Mouse (Mus musculus) limb, embryonic 12.5 days (tissue): ENCODE measurements at regions not wholly inside any gene's neighbourhood (a gene's known extent, or its start where the extent isn't known, plus 50 kb on each side); places are given as distances from the start of the nearest gene placed in this dataset.

ENCODE experiments used
- ATAC-seq: fragments of 200-750 bp; cut with Nextera tagmentation; 2 replicates; pipeline ENCODE4 v1.8.0; 2017; ENCODE audit warnings: low read depth, moderate TSS enrichment; ENCODE audit not compliant: insufficient number of reproducible peaks, insufficient read depth, low FRiP score, low TSS enrichment
- H3K27ac ChIP-seq: fragments of 300-500 bp; sonication (generic); 2 replicates; pipeline ENCODE4 v1.5.1; 2016; ENCODE audit warnings: mild to moderate bottlenecking, moderate library complexity
- H3K27me3 ChIP-seq: fragments of 300-500 bp; sonication (generic); 2 replicates; pipeline ENCODE4 v1.6.1; 2016; ENCODE audit warnings: mild to moderate bottlenecking, moderate library complexity
- H3K36me3 ChIP-seq: fragments of 300-500 bp; sonication (generic); 2 replicates; pipeline ENCODE4 v1.6.1; 2016; ENCODE audit warnings: mild to moderate bottlenecking, moderate library complexity
- H3K4me1 ChIP-seq: fragments of 300-500 bp; sonication (generic); replicated peaks from 2 replicates; pipeline ENCODE4 v1.6.1; 2016
- H3K4me2 ChIP-seq: fragments of 300-500 bp; sonication (generic); 2 replicates; pipeline ENCODE4 v1.6.1; 2016; ENCODE audit warnings: mild to moderate bottlenecking, moderate library complexity
- H3K4me3 ChIP-seq: fragments of 300-500 bp; sonication (generic); replicated peaks from 2 replicates; pipeline ENCODE4 v1.5.1; 2016; ENCODE audit warnings: mild to moderate bottlenecking
- H3K9ac ChIP-seq: fragments of 300-500 bp; sonication (generic); replicated peaks from 2 replicates; pipeline ENCODE4 v1.6.1; 2016; ENCODE audit warnings: mild to moderate bottlenecking, moderate library complexity
- H3K9me3 ChIP-seq: fragments of 300-500 bp; sonication (generic); 2 replicates; pipeline ENCODE4 v1.6.1; 2016; ENCODE audit warnings: mild to moderate bottlenecking, moderate library complexity
- whole genome bisulfite sequencing: fragments of 180-500 bp; shearing (Covaris S2); methylation state at CpG from one replicate; pipeline ENCODE4 v1.1.7; 2016; 5-methylcytosine and 5-hydroxymethylcytosine counted together

DNA sequence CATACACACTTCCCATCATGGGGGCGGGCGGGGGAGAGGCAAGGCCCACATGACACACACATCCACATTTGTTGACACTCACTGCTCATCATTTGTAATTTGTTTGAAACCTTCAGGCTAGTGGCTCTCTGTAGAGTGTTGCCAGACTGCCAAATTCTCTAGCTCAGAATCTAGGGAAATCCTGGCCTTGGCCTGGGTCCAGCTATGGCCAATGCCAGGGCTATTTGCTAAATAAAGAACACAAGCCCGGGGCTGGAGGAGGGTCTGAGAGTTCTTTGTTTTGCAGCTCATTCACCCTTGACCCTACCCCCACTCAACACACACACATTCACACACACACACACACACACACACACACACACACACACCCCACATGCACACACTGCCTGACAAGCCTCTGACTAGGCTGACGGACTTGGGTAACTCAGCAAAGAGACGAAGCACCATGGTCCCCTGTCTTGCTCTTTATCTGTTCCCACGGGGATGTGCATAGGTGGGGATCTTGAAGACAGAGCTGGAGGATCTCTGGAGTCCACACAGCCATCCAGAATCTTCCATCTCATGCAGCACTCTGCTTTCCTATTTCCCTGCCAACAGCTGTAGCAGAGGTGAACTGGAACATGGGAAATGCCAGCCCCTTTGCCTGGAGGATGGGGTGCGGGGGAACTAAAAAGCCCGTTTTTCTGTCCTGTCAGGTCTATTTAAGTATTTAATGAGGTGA is 107.1 kb upstream of the Cadm1 start:
- peak overlapping the region; percentile 23 for H3K4me2 ChIP-seq
- 35% methylated on average over 8 of the region's 8 CpGs for WGBS
- H3K9me3 ChIP-seq = no peaks in the 10 kb centered on the region
- no peaks in the 10 kb centered on the region for H3K36me3 ChIP-seq
- no peak overlapping the region for H3K27ac ChIP-seq
- H3K27me3 ChIP-seq = 0 out of 2 replicates have a peak, but pooled peaks cover 12% of the 10 kb centered on the region
- no peak overlapping the region for H3K9ac ChIP-seq
- no peak overlapping the region for H3K4me3 ChIP-seq
- ATAC-seq = peak; percentile 71
- peaks cover 32% of the 10 kb centered on the region for H3K4me1 ChIP-seq

DNA sequence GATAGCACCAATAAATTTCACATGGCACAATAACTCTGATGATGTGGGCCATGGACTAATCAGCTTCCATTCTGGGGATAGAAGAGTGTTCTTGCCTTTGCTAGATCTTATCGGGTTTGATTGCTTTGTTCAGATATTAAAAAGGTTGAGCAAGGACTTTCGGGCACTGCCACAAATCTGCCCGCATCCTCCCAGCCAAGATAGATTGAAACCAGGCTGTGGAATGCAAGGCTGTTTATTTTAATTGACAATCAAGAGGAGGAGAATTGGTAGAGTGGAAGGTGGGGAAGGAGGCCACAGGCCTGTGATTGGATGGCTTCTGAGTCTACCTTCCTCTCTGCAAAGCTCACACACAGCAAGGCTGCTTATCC is 106.5 kb upstream of the Cadm1 start:
- H3K36me3 ChIP-seq = no peaks in the 10 kb centered on the region
- no peaks in the 10 kb centered on the region for H3K9me3 ChIP-seq
- ATAC-seq = no peak
- no peak overlapping the region for H3K27ac ChIP-seq
- WGBS = 28% methylated on average over 3 of the region's 3 CpGs
- no peak overlapping the region for H3K4me2 ChIP-seq
- 0 out of 2 replicates have a peak, but pooled peaks cover 12% of the 10 kb centered on the region for H3K27me3 ChIP-seq
- no peak overlapping the region for H3K4me3 ChIP-seq
- H3K9ac ChIP-seq = no peak overlapping the region
- H3K4me1 ChIP-seq = peaks cover 32% of the 10 kb centered on the region

DNA sequence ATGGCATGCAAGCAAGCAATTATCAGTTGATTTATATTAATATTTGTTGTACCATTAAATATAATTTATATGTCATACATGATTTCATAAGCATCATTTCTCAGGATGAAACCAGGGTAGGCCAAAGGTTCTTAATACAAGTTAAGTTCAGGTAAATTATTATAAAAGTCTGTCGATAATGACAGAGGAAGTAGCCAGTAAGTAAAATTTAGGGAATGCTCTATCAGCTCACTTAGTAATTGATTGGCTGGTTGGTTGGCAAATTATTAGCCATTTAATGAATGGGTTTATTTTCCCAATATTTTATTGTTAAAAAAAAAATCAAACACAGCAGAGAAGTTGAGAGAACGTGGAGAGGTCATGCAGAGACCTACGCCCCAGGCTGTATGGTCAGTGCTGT is 105.8 kb upstream of the Cadm1 start:
- H3K27me3 ChIP-seq = 0 out of 2 replicates have a peak, but pooled peaks cover 12% of the 10 kb centered on the region
- no peak overlapping the region for H3K4me3 ChIP-seq
- ATAC-seq = no peak
- no peak overlapping the region for H3K4me2 ChIP-seq
- WGBS = 71% methylated on average over 3 of the region's 3 CpGs
- no peaks in the 10 kb centered on the region for H3K9me3 ChIP-seq
- no peaks in the 10 kb centered on the region for H3K36me3 ChIP-seq
- H3K9ac ChIP-seq = no peak overlapping the region
- peaks cover 30% of the 10 kb centered on the region for H3K4me1 ChIP-seq
- H3K27ac ChIP-seq = no peak overlapping the region

DNA sequence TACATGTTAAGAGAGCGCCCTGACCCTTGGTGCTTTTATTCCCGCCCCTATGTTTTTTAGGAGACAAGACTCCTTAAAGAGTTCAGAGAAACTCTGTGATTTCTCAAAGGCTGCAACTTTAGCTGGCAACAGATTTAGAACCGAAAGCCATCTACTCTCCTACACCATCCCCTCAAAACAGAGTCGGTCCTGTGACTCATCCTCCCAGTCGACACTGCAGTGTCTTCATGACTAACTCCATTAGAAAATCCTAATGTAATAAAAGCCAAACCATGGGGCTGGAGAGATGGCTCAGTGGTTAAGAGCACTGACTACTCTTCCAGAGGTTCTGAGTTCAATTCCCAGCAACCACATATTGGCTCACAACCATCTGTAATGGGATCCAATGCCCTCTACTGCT is 103.3 kb upstream of the Cadm1 start:
- Histone ChIP-seq H3K27me3 (no peaks in the 10 kb centered on the region), H3K36me3 (no peaks in the 10 kb centered on the region), H3K9ac (no peak overlapping the region), H3K27ac (no peak overlapping the region), H3K4me1 (peaks cover 26% of the 10 kb centered on the region), H3K4me3 (no peak overlapping the region), H3K4me2 (no peak overlapping the region), H3K9me3 (no peaks in the 10 kb centered on the region)
- WGBS = 95% methylated on average over 5 of the region's 5 CpGs
- no peak for ATAC-seq

GRCm38 (mm10) chr9:47428710-47429341 is 101.1 kb upstream of the Cadm1 start:
- no peak overlapping the region for H3K4me2 ChIP-seq
- H3K4me3 ChIP-seq = no peak overlapping the region
- no peak overlapping the region for H3K27ac ChIP-seq
- WGBS = 72% methylated on average over 8 of the region's 8 CpGs
- peaks cover 5% of the 10 kb centered on the region for H3K4me1 ChIP-seq
- ATAC-seq = no peak
- H3K9ac ChIP-seq = no peak overlapping the region
- no peaks in the 10 kb centered on the region for H3K27me3 ChIP-seq
- H3K9me3 ChIP-seq = no peaks in the 10 kb centered on the region
- H3K36me3 ChIP-seq = no peaks in the 10 kb centered on the region

- Histone ChIP-seq H3K27ac (no peak overlapping the region), H3K4me1 (0 out of 2 replicates have a peak, but pooled peaks cover 3% of the 10 kb centered on the region), H3K4me3 (no peak overlapping the region), H3K4me2 (no peak overlapping the region), H3K9me3 (no peaks in the 10 kb centered on the region), H3K9ac (no peak overlapping the region), H3K36me3 (no peaks in the 10 kb centered on the region), H3K27me3 (no peaks in the 10 kb centered on the region)
- no CpG with 5 or more reads among the region's 1 CpGs for WGBS
- ATAC-seq = no peak
Measured at GRCm38 (mm10) chr9:47429691-47430090, 100.3 kb upstream of the Cadm1 start.

DNA sequence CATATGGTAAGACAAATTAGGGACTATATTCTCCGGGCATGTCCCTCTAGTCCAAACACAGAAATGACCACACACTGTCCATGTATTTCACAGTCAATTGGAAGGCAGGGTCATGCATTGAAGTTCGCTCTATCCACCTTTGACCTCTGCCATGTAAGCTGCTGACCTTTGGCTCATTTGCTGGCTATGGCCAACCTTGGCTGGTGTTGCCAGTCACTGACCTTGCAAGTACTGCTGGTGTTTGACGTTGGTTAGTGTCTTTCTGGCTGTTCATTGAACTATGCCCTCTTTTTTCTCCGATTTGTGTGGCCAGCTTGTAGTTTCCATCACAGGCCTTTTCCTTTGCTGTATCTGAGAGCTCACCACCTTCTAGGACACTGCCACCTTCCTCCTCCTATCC is 97.3 kb upstream of the Cadm1 start:
- H3K4me1 ChIP-seq = peaks cover 9% of the 10 kb centered on the region; the same call in 1 of the 2 replicates
- no peaks in the 10 kb centered on the region for H3K9me3 ChIP-seq
- no peak overlapping the region for H3K27ac ChIP-seq
- ATAC-seq = no peak
- no peak overlapping the region for H3K4me2 ChIP-seq
- no peak overlapping the region for H3K9ac ChIP-seq
- no peak overlapping the region for H3K4me3 ChIP-seq
- H3K27me3 ChIP-seq = no peaks in the 10 kb centered on the region
- WGBS = 86% methylated on average over 4 of the region's 4 CpGs
- H3K36me3 ChIP-seq = no peaks in the 10 kb centered on the region

GRCm38 (mm10) chr9:47433185-47433584 is 96.8 kb upstream of the Cadm1 start:
- no peak overlapping the region for H3K27ac ChIP-seq
- H3K9me3 ChIP-seq = no peaks in the 10 kb centered on the region
- H3K9ac ChIP-seq = no peak overlapping the region
- H3K4me1 ChIP-seq = peaks cover 9% of the 10 kb centered on the region; the same call in 1 of the 2 replicates
- H3K4me2 ChIP-seq = no peak overlapping the region
- no peaks in the 10 kb centered on the region for H3K27me3 ChIP-seq
- H3K36me3 ChIP-seq = no peaks in the 10 kb centered on the region
- no peak overlapping the region for H3K4me3 ChIP-seq
- no peak for ATAC-seq
- 66% methylated on average over 2 of the region's 2 CpGs for WGBS

DNA sequence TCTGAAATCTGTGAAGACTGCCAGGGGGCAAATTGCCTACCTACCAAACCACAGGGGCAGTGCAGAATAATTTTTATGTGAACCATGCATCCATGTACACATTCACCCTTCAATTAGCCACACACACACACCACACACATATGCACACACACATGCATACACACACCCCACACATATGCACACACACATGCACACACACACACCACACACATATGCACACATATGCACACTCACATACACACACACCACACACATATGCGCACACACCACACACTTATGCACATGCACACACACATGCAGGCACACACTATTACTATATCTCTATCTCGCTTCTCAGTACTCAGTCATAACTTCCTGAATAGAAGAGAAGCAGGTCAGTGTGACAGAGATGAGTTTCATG is 95.9 kb upstream of the Cadm1 start:
- Histone ChIP-seq H3K9ac (no peak overlapping the region), H3K4me1 (peaks cover 9% of the 10 kb centered on the region; the same call in 1 of the 2 replicates), H3K9me3 (no peaks in the 10 kb centered on the region), H3K4me2 (no peak overlapping the region), H3K27ac (no peak overlapping the region), H3K4me3 (no peak overlapping the region), H3K27me3 (no peaks in the 10 kb centered on the region), H3K36me3 (no peaks in the 10 kb centered on the region)
- no peak for ATAC-seq
- 86% methylated on average over 2 of the region's 2 CpGs for WGBS

- Histone ChIP-seq H3K27me3 (peaks cover 4% of the 10 kb centered on the region; the same call in 1 of the 2 replicates), H3K36me3 (no peaks in the 10 kb centered on the region), H3K4me1 (peaks cover 9% of the 10 kb centered on the region; the same call in 1 of the 2 replicates), H3K9me3 (no peaks in the 10 kb centered on the region), H3K9ac (no peak overlapping the region), H3K27ac (no peak overlapping the region), H3K4me3 (no peak overlapping the region), H3K4me2 (no peak overlapping the region)
- no peak for ATAC-seq
- 62% methylated on average over 4 of the region's 4 CpGs for WGBS
Measured at GRCm38 (mm10) chr9:47438976-47439375, 91.0 kb upstream of the Cadm1 start.

DNA sequence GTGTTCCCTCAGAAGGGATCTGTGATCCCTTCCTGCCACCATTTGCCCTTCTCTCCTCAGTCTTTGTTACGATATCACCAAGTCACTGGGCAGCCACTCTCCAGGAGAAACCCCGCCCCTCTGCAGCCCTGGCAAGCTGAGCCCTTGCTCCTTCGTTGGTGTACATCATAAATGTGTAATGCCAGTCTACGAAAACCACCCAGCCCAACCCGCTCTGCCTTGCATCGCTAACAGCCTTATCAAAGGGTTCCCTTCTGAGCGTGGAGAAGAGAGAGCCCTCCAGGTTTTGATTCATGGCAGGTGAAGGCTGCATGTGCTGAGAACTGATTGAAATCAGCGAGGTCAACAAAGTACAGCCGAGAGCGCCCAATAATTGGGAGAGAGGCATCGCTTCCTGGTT is 90.5 kb upstream of the Cadm1 start:
- Histone ChIP-seq H3K4me3 (peak overlapping the region; percentile 15; the same call in 1 of the 2 replicates), H3K9ac (no peak overlapping the region), H3K27me3 (peaks cover 4% of the 10 kb centered on the region; the same call in 1 of the 2 replicates), H3K9me3 (no peaks in the 10 kb centered on the region), H3K4me1 (peaks cover 9% of the 10 kb centered on the region; the same call in 1 of the 2 replicates), H3K4me2 (peak overlapping the region; percentile 47), H3K36me3 (no peaks in the 10 kb centered on the region), H3K27ac (no peak overlapping the region)
- WGBS = 19% methylated on average over 11 of the region's 11 CpGs
- ATAC-seq = no peak
